ENCODE assay signal across 18 mouse cellular contexts in the genomic region with DNA sequence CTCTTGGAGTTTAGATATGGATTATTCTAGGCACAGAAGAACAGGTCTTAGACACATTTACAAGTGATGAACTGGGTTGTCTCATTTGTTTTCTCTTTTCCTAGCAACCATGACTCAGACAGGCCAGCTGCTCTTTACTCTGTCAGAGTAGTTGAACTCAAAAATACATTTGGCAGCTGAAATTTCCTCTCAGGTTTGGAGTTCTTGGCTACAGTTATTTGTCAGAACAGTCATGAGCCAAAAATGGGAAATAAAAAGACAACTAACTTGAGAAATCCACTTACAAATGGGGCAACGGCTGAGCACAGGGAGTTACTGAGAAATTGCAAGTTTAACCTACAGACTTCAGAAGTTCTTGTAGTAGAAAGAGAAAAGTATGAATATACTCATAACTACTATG.
A peak's percentile ranks its signal among the peaks of the same experiment; 100 is the strongest.
DNase-seq lines count a peak whose midpoint lies in the region; ATAC-seq lines count a peak whose summit lies in the region.
"Had no signal": no experiment of that assay in that cellular context is flagged by ENCODE, and none has a peak within 500 bp of the region (broad histone marks: within the 10 kb centered on the region; RNA-seq: fewer than 3 reads in every experiment).

No protein-coding gene starts in this region.

- no peak for ATAC-seq in forebrain, embryonic 14.5 days
- ATAC-seq in forebrain, embryonic 12.5 days (ENCODE audit: low FRiP score): no peak
- ATAC-seq: midbrain, embryonic 15.5 days had no signal

- 82% methylated on average over 1 of the region's 1 CpGs for WGBS in forebrain, embryonic 14.5 days
- WGBS in forebrain, embryonic 12.5 days: 87% methylated on average over 1 of the region's 1 CpGs

- H3K9me3 ChIP-seq in forebrain, embryonic 14.5 days (replicated peaks; ENCODE audit: control insufficient read depth, low read length): no peaks in the 10 kb centered on the region
- H3K9me3 ChIP-seq in forebrain, embryonic 12.5 days: no peaks in the 10 kb centered on the region
- H3K9me3 ChIP-seq: midbrain, embryonic 15.5 days; neural tube, embryonic 12.5 days had no signal

- no peaks in the 10 kb centered on the region for H3K36me3 ChIP-seq in forebrain, embryonic 14.5 days (ENCODE audit: control insufficient read depth, insufficient read depth, low read length)
- H3K36me3 ChIP-seq in forebrain, embryonic 12.5 days (replicated peaks): no peaks in the 10 kb centered on the region
- H3K36me3 ChIP-seq: midbrain, embryonic 15.5 days; neural tube, embryonic 12.5 days had no signal

- H3K9ac ChIP-seq in forebrain, embryonic 14.5 days (ENCODE audit: low read length): no peak overlapping the region
- no peak overlapping the region for H3K9ac ChIP-seq in forebrain, embryonic 12.5 days
- H3K9ac ChIP-seq: midbrain, embryonic 15.5 days; neural tube, embryonic 12.5 days had no signal

- no peaks in the 10 kb centered on the region for H3K4me1 ChIP-seq in forebrain, embryonic 14.5 days (ENCODE audit: control insufficient read depth, insufficient read depth, low read length)
- no peaks in the 10 kb centered on the region for H3K4me1 ChIP-seq in forebrain, embryonic 12.5 days
- H3K4me1 ChIP-seq: midbrain, embryonic 15.5 days; neural tube, embryonic 12.5 days had no signal

- H3K27ac ChIP-seq in forebrain, embryonic 14.5 days (ENCODE audit: low read depth, low read length): no peak overlapping the region
- H3K27ac ChIP-seq in forebrain, embryonic 12.5 days: no peak overlapping the region
- H3K27ac ChIP-seq: gastrocnemius, adult 2 months; midbrain, embryonic 15.5 days; neural tube, embryonic 12.5 days had no signal

- no peak overlapping the region for H3K4me2 ChIP-seq in forebrain, embryonic 14.5 days (ENCODE audit: low read length)
- H3K4me2 ChIP-seq in forebrain, embryonic 12.5 days: no peak overlapping the region
- H3K4me2 ChIP-seq: heart, embryonic 11.5 days; midbrain, embryonic 15.5 days; neural tube, embryonic 12.5 days had no signal

- no peaks in the 10 kb centered on the region for H3K27me3 ChIP-seq in forebrain, embryonic 14.5 days (replicated peaks; ENCODE audit: control insufficient read depth, insufficient read depth, low read length)
- no peaks in the 10 kb centered on the region for H3K27me3 ChIP-seq in forebrain, embryonic 12.5 days
- H3K27me3 ChIP-seq: midbrain, embryonic 15.5 days; neural tube, embryonic 12.5 days had no signal

- intact Hi-C loops in left cerebral cortex, postnatal 14 days (cut with DNase I): no loop called here

- H3K4me3 ChIP-seq in forebrain, embryonic 14.5 days (ENCODE audit: low read depth, low read length): no peak overlapping the region
- no peak overlapping the region for H3K4me3 ChIP-seq in forebrain, embryonic 12.5 days (replicated peaks)
- H3K4me3 ChIP-seq: erythroblast, embryonic 14.5 days; gastrocnemius, adult 2 months; midbrain, embryonic 15.5 days; neural tube, embryonic 12.5 days had no signal

- DNase-seq in forebrain, embryonic 14.5 days (ENCODE audit: low spot score): peak; percentile 11
- peak; percentile 47 to 59 for DNase-seq in right cerebral cortex, adult 2 months (ENCODE audit: low spot score in 2 of 2)
- no peak for DNase-seq in right cerebral cortex, postnatal 14 days
- peak; percentile 46 to 69 for DNase-seq in left cerebral cortex, postnatal 14 days (ENCODE audit: low spot score in 2 of 2)
- DNase-seq in adipocyte (ENCODE audit: low spot score): no peak
- no peak for DNase-seq in urinary bladder, postnatal 14 days (ENCODE audit: low spot score)
- DNase-seq in gastrocnemius, postnatal 25 days: no peak
- DNase-seq: adrenal gland, adult 2 months; gastrocnemius, adult 2 months; heart, postnatal 36 days; kidney, postnatal 25 days; liver; lung, adult 2 months had no signal

Comparison
In these comparisons a context has a peak if more than half of its experiments do, and no peak if none do; other contexts are left out.
1. DNase-seq: peak in forebrain, embryonic 14.5 days (single experiment), right cerebral cortex, adult 2 months (2 of 2) and left cerebral cortex, postnatal 14 days (2 of 2); none in right cerebral cortex, postnatal 14 days (single experiment), adipocyte (single experiment), urinary bladder, postnatal 14 days (single experiment) and gastrocnemius, postnatal 25 days (single experiment).